Mouse (Mus musculus): ENCODE results near the gene Vars2. TPM values are rescaled to one million over a fixed set of nuclear protein-coding genes. Genes with fewer than 3 reads are reported as not detected.
A peak's percentile ranks its signal among the peaks of the same experiment; 100 is the strongest.

The Vars2 gene
- total RNA-seq, 1 experiment from 2014 or later, result 11.8 TPM

DNA sequence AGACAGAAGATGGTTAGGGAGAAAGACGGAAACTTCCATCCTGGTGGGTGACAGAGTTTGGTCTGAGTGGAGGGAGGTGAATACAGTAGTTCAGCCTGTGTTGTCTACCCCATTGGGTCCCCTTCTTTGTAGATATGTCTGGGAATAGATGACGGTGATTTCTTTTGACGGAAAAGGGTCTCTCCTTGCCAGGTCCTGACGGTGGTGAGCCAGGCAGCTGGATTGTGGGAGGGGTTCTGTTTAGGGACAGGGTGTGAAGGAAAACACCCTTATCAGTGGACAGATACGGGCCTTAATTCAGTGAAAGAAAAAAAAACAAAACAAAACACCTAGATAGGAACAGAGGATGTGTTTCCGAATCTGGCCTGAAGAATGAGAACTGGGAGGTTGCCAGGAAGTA lies 28.0 kb downstream of the Vars2 start:
- ATAC-seq (ENCODE audit: extremely low read depth, insufficient number of reproducible peaks, low FRiP score, poor library complexity, severe bottlenecking), result no peak

GRCm38 (mm10) chr17:35638475-35639190 lies 28.8 kb downstream of the Vars2 start:
- no peak for ATAC-seq (ENCODE audit: extremely low read depth, insufficient number of reproducible peaks, low FRiP score, poor library complexity, severe bottlenecking)

GRCm38 (mm10) chr17:35636363-35636762 lies 31.0 kb downstream of the Vars2 start:
- no peak for ATAC-seq (ENCODE audit: extremely low read depth, insufficient number of reproducible peaks, low FRiP score, poor library complexity, severe bottlenecking)

GRCm38 (mm10) chr17:35635699-35636111 lies 31.7 kb downstream of the Vars2 start:
- ATAC-seq (ENCODE audit: extremely low read depth, insufficient number of reproducible peaks, low FRiP score, poor library complexity, severe bottlenecking), result peak; percentile 39; the same call in 1 of the 2 replicates

DNA sequence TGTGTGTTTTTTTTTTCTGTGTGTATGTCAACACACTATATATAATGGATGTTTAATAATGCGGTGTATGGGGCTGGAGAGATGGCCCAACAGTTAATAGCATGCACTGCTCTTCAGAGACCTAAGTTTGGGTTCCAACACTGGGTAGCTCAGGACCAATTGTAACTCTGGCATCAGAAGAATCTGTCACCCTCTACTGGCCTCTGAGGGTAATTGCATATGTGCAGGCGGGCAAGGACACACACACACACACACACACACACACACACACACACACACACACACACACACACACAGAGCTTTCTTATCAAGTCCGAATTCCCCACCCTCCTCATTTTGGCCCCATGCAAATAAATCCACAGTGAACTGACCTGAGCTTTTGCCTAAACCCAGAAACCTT lies 32.2 kb downstream of the Vars2 start:
- no peak for ATAC-seq (ENCODE audit: extremely low read depth, insufficient number of reproducible peaks, low FRiP score, poor library complexity, severe bottlenecking)

GRCm38 (mm10) chr17:35633992-35634391 lies 33.4 kb downstream of the Vars2 start:
- no peak for ATAC-seq (ENCODE audit: extremely low read depth, insufficient number of reproducible peaks, low FRiP score, poor library complexity, severe bottlenecking)

DNA sequence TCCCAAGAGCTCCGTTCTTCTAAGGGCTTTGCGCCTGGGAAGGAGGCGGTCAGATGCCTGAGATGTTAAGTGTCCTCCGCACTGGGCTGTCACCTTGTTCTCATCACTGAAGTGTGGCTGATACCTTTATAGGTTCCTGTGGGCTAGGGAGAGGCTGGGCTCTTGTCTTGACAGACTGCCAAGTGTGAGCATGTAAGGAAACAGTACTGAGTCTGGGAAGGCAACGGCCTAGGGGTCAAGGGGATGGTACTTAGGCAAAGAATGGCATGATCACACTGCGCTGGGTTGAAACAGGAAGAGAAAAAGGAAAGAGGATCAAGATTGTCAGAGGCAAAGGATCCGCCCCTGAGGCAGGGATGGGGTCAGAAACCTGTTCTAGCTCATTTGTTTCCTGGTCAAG lies 40.9 kb downstream of the Vars2 start, which contains the start of gene Gm9573:
Gene Gm9573, minus strand, starts transcription at position 101 of the 400 bp plus-strand sequence.
- no peak for ATAC-seq (ENCODE audit: extremely low read depth, insufficient number of reproducible peaks, low FRiP score, poor library complexity, severe bottlenecking)

- ATAC-seq (ENCODE audit: extremely low read depth, insufficient number of reproducible peaks, low FRiP score, poor library complexity, severe bottlenecking), result no peak
These were observed 50.3 kb downstream of the Vars2 start for GRCm38 (mm10) chr17:35617127-35617526.

Other genes with a start within 250 kb of the Vars2 start
- gene H2-Q6, start 242.7 kb downstream of the Vars2 start, total RNA-seq (2017), result 259 and 274 TPM in 2 replicates
- gene H2-Q7, start 228.4 kb downstream of the Vars2 start, total RNA-seq (2017), result 160 and 166 TPM in 2 replicates
- gene H2-Q10, start 197.5 kb downstream of the Vars2 start, total RNA-seq (2017), result 384 and 428 TPM in 2 replicates
- 0.49 TPM in 1 of 2 replicates, not detected in the other for gene Pou5f1, start 161.6 kb downstream of the Vars2 start, total RNA-seq (2017)
- gene Tcf19, start 150.8 kb downstream of the Vars2 start, total RNA-seq (2017), result 1.4 and 2.5 TPM in 2 replicates
- 3.1 TPM in 2 replicates for gene Cchcr1, start 150.5 kb downstream of the Vars2 start, total RNA-seq (2017)
- not detected in 2 replicates for gene Psors1c2, start 134.4 kb downstream of the Vars2 start, total RNA-seq (2017)
- not detected in 2 replicates for gene Cdsn, start 115.5 kb downstream of the Vars2 start, total RNA-seq (2017)
- gene 2300002M23Rik, start 100.1 kb downstream of the Vars2 start, total RNA-seq (2017), result not detected in 2 replicates
- not detected in 2 replicates for gene Sfta2, start 66.0 kb downstream of the Vars2 start, total RNA-seq (2017)
- gene Gm9573, start 41.0 kb downstream of the Vars2 start, total RNA-seq (2017), result 0.37 and 3.3 TPM in 2 replicates
- not detected in 2 replicates for gene Mucl3, start 23.9 kb downstream of the Vars2 start, total RNA-seq (2017)
- 7.0 and 15.5 TPM in 2 replicates for gene Gtf2h4, start 6.1 kb upstream of the Vars2 start, total RNA-seq (2017)
- 0.81 TPM in 1 of 2 replicates, not detected in the other for gene Ddr1, start 37.0 kb upstream of the Vars2 start, total RNA-seq (2017)
- 74.1 and 100 TPM in 2 replicates for gene Ier3, start 154.1 kb upstream of the Vars2 start, total RNA-seq (2017)
- gene Flot1, start 155.6 kb upstream of the Vars2 start, total RNA-seq (2017), result 172 and 193 TPM in 2 replicates
- 182 and 191 TPM in 2 replicates for gene Tubb5, start 170.7 kb upstream of the Vars2 start, total RNA-seq (2017)
- gene Mdc1, start 173.9 kb upstream of the Vars2 start, total RNA-seq (2017), result 22.5 and 30.7 TPM in 2 replicates
- 42.5 and 45.6 TPM in 2 replicates for gene Nrm, start 193.7 kb upstream of the Vars2 start, total RNA-seq (2017)
- 146 and 163 TPM in 2 replicates for gene Ppp1r18, start 198.0 kb upstream of the Vars2 start, total RNA-seq (2017)
- gene Dhx16, start 212.2 kb upstream of the Vars2 start, total RNA-seq (2017), result 106 and 121 TPM in 2 replicates
- gene 2310061I04Rik, start 229.8 kb upstream of the Vars2 start, total RNA-seq (2017), result 9.6 and 12.8 TPM in 2 replicates
- gene Atat1, start 242.5 kb upstream of the Vars2 start, total RNA-seq (2017), result 26.9 and 31.3 TPM in 2 replicates
- gene Mrps18b, start 248.8 kb upstream of the Vars2 start, total RNA-seq (2017), result 29.3 and 36.8 TPM in 2 replicates
- 413 and 415 TPM in 2 replicates for gene Ppp1r10, start 248.8 kb upstream of the Vars2 start, total RNA-seq (2017)

Data from neutrophil, adult 5-6 weeks (primary cell).